Mouse (Mus musculus): ENCODE measurements around the gene Sept1. TPM values are rescaled to one million over a fixed set of nuclear protein-coding genes. Genes with fewer than 3 reads are reported as not detected.

Sept1 gene
- total RNA-seq, 2 experiments from 2014 or later, result 3.5 to 6.4 TPM

GRCm38 (mm10) chr7:127214521-127214920 lies 18.4 kb downstream of the Sept1 start:
- Histone ChIP-seq H3K27ac (no peak overlapping the region), H3K4me3 (peak overlapping the region; percentile 44)
- no peak for TF ChIP-seq CTCF (IDR thresholded peaks at IDR 0.05)
- DNase-seq (ENCODE audit: extremely low spot score in 1 of 2, low spot score in 2 of 2), result no peak
- intact Hi-C loops (cut with DNase I), result loop anchor here (2.0 kb wide), 1 partner anchor 14 kb away; no protein-coding TSS in a partner anchor

- intact Hi-C loops (cut with DNase I), result loop anchor here (2.0 kb wide), 1 partner anchor 15 kb away; no protein-coding TSS in a partner anchor
- TF ChIP-seq CTCF (IDR thresholded peaks at IDR 0.05), result no peak
- Histone ChIP-seq H3K27ac (no peak overlapping the region; the same call in 1 of the 2 replicates), H3K4me3 (no peak overlapping the region)
- DNase-seq (ENCODE audit: extremely low spot score in 1 of 2, low spot score in 2 of 2), result no peak
Observed at GRCm38 (mm10) chr7:127213930-127214329, 19.0 kb downstream of the Sept1 start.

- intact Hi-C loops (cut with DNase I), result no loop called here
Observed at GRCm38 (mm10) chr7:127213485-127213884, 19.4 kb downstream of the Sept1 start.

GRCm38 (mm10) chr7:127212432-127213250 lies 20.3 kb downstream of the Sept1 start:
- intact Hi-C loops (cut with DNase I), result no loop called here
- no peak for DNase-seq (ENCODE audit: extremely low spot score in 1 of 2, low spot score in 2 of 2)
- no peak for TF ChIP-seq CTCF (IDR thresholded peaks at IDR 0.05)
- Histone ChIP-seq H3K27ac (no peak overlapping the region), H3K4me3 (no peak overlapping the region)

More at GRCm38 (mm10) chr7:127213485-127213884, 19.4 kb downstream of the Sept1 start:
- peak; percentile 81 for TF ChIP-seq CTCF (IDR thresholded peaks at IDR 0.05)
- no peak for DNase-seq (ENCODE audit: extremely low spot score in 1 of 2, low spot score in 2 of 2)
- H3K27ac ChIP-seq, result no peak overlapping the region; the same call in 1 of the 2 replicates
- no peak overlapping the region for H3K4me3 ChIP-seq

GRCm38 (mm10) chr7:127211014-127211745 lies 21.8 kb downstream of the Sept1 start:
- intact Hi-C loops (cut with DNase I), result no loop called here
- no peak for DNase-seq (ENCODE audit: extremely low spot score in 1 of 2, low spot score in 2 of 2)
- TF ChIP-seq CTCF (IDR thresholded peaks at IDR 0.05), result no peak
- Histone ChIP-seq H3K4me3 (no peak overlapping the region), H3K27ac (peak overlapping the region; percentile 32)

- Histone ChIP-seq H3K27ac (peak overlapping the region; percentile 86; the same call in 1 of the 2 replicates), H3K4me3 (no peak overlapping the region)
- no peak for DNase-seq (ENCODE audit: extremely low spot score in 1 of 2, low spot score in 2 of 2)
- no peak for TF ChIP-seq CTCF (IDR thresholded peaks at IDR 0.05)
- intact Hi-C loops (cut with DNase I), result no loop called here
Observed at GRCm38 (mm10) chr7:127210266-127210665, 22.7 kb downstream of the Sept1 start.

GRCm38 (mm10) chr7:127209851-127210250 lies 23.1 kb downstream of the Sept1 start:
- Histone ChIP-seq H3K27ac (peak overlapping the region; percentile 86), H3K4me3 (no peak overlapping the region)
- no peak for DNase-seq (ENCODE audit: extremely low spot score in 1 of 2, low spot score in 2 of 2)
- no peak for TF ChIP-seq CTCF (IDR thresholded peaks at IDR 0.05)
- intact Hi-C loops (cut with DNase I), result no loop called here

- intact Hi-C loops (cut with DNase I), result loop anchor here (1.0 kb wide), 2 partner anchors 46 to 181 kb away; partner anchors contain the start of gene Maz
- peak; percentile 88 to 90 for DNase-seq (ENCODE audit: extremely low spot score in 1 of 2, low spot score in 2 of 2)
- H3K27ac ChIP-seq, result peak within 1 kb of the TSS; percentile 89
- TF ChIP-seq CTCF (IDR thresholded peaks at IDR 0.05), result peak; percentile 63
- peak within 1 kb of the TSS; percentile 61 for H3K4me3 ChIP-seq
Observed at GRCm38 (mm10) chr7:127208553-127209438, 24.1 kb downstream of the Sept1 start, which contains the start of gene Mylpf. Gene Mylpf, plus strand, starts transcription at chr7:127208890.

- peak in 1 of 2 experiments; percentile 43 for DNase-seq (ENCODE audit: extremely low spot score in 1 of 2, low spot score in 2 of 2)
- no peak; the same call in none of the 2 replicates for TF ChIP-seq CTCF (IDR thresholded peaks at IDR 0.05)
- intact Hi-C loops (cut with DNase I), result loop anchor here (1.0 kb wide), 2 partner anchors 46 to 181 kb away; partner anchors contain the start of gene Maz
- Histone ChIP-seq H3K4me3 (peak within 1 kb of the TSS; percentile 61), H3K27ac (peak within 1 kb of the TSS; percentile 89)
Observed at GRCm38 (mm10) chr7:127208295-127208552, 24.7 kb downstream of the Sept1 start, which contains the start of gene Tbc1d10b. Gene Tbc1d10b, minus strand, starts transcription at chr7:127208468.

- intact Hi-C loops (cut with DNase I), result loop anchor here (1.0 kb wide), 2 partner anchors 47 to 180 kb away; partner anchors contain the start of gene Maz
- no peak for TF ChIP-seq CTCF (IDR thresholded peaks at IDR 0.05)
- Histone ChIP-seq H3K4me3 (peak overlapping the region; percentile 61), H3K27ac (peak overlapping the region; percentile 89)
- peak in 1 of 2 experiments; percentile 42 for DNase-seq (ENCODE audit: extremely low spot score in 1 of 2, low spot score in 2 of 2)
Observed at GRCm38 (mm10) chr7:127207374-127208294, 25.3 kb downstream of the Sept1 start.
